12 mouse cellular contexts compared by ENCODE assay signal in the genomic region with DNA sequence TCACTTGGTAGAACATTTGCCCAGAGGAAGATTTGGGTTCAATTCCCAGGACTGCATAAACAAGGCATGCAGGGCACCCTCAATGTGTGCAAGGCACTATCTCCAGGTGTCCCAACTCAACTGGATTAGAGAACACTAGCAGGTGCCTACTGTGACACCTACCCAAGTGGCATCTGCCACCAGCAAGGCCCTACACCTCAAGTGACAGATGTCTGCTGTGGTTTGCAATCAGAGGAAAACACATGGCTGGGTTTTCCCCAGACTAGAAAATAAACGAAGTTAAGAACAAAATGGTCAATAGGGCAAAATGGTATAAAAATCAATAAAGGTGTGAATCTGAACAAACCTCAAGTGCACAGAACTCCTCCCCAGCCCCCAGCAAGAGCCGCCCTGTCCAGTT. TPM values are rescaled to one million over a fixed set of nuclear protein-coding genes. Genes with fewer than 3 reads are reported as not detected.
DNase-seq lines count a peak whose midpoint lies in the region; ATAC-seq and TF ChIP-seq lines count a peak whose summit lies in the region.
"Had no signal": no experiment of that assay in that cellular context is flagged by ENCODE, and none has a peak within 500 bp of the region (broad histone marks: within the 10 kb centered on the region; RNA-seq: fewer than 3 reads in every experiment).

No protein-coding gene starts in this region.

- no peak overlapping the region for H3K4me3 ChIP-seq in forebrain, embryonic 13.5 days
- H3K4me3 ChIP-seq in forebrain, embryonic 12.5 days (replicated peaks): no peak overlapping the region
- H3K4me3 ChIP-seq in spleen, adult 2 months (ENCODE audit: extremely low read depth, insufficient read depth, insufficient read length): no peak overlapping the region
- H3K4me3 ChIP-seq in liver, postnatal 0 days (ENCODE audit: low read depth, low read length): no peak overlapping the region

- H3K9ac ChIP-seq in forebrain, embryonic 13.5 days: no peak overlapping the region
- no peak overlapping the region for H3K9ac ChIP-seq in forebrain, embryonic 12.5 days
- H3K9ac ChIP-seq in liver, postnatal 0 days (replicated peaks): no peak overlapping the region; the same call in 1 of the 2 replicates

- no peak for TF ChIP-seq CTCF in spleen, adult 2 months (IDR thresholded peaks at IDR 0.05; ENCODE audit: extremely low read depth, insufficient read depth, insufficient read length, insufficient replicate concordance)
- TF ChIP-seq CTCF in liver, postnatal 0 days (IDR thresholded peaks at IDR 0.05; ENCODE audit: low read depth): no peak

- H3K27ac ChIP-seq in forebrain, embryonic 13.5 days: no peak overlapping the region
- no peak overlapping the region for H3K27ac ChIP-seq in forebrain, embryonic 12.5 days
- H3K27ac ChIP-seq in spleen, adult 2 months (ENCODE audit: insufficient read depth, low read length): peak overlapping the region; percentile 16; the same call in 1 of the 2 replicates
- peak overlapping the region; percentile 74 for H3K27ac ChIP-seq in liver, postnatal 0 days (ENCODE audit: low read depth)
- H3K27ac ChIP-seq: hindbrain, embryonic 13.5 days had no signal

- peak overlapping the region; percentile 17 for H3K4me2 ChIP-seq in forebrain, embryonic 13.5 days
- H3K4me2 ChIP-seq in forebrain, embryonic 12.5 days: no peak overlapping the region
- H3K4me2 ChIP-seq in liver, postnatal 0 days (ENCODE audit: low read depth, low read length): no peak overlapping the region

- ATAC-seq in forebrain, embryonic 13.5 days: no peak
- no peak for ATAC-seq in forebrain, embryonic 12.5 days (ENCODE audit: low FRiP score)
- ATAC-seq in liver, postnatal 0 days: peak; percentile 12; the same call in 1 of the 2 replicates

- no peaks in the 10 kb centered on the region for H3K9me3 ChIP-seq in forebrain, embryonic 13.5 days (replicated peaks)
- no peaks in the 10 kb centered on the region for H3K9me3 ChIP-seq in forebrain, embryonic 12.5 days
- H3K9me3 ChIP-seq in liver, postnatal 0 days (ENCODE audit: low read length): no peaks in the 10 kb centered on the region
- H3K9me3 ChIP-seq: hindbrain, embryonic 13.5 days had no signal

- peak; percentile 17; the same call in 1 of the 2 replicates for TF ChIP-seq EP300 in liver, postnatal 0 days (IDR thresholded peaks at IDR 0.05; ENCODE audit: low read depth)

- peaks cover 69% of the 10 kb centered on the region for H3K4me1 ChIP-seq in forebrain, embryonic 13.5 days
- peaks cover 67% of the 10 kb centered on the region for H3K4me1 ChIP-seq in forebrain, embryonic 12.5 days
- H3K4me1 ChIP-seq in spleen, adult 2 months (ENCODE audit: control insufficient read depth, insufficient read depth, insufficient read length): peaks cover 31% of the 10 kb centered on the region; the same call in 1 of the 2 replicates
- H3K4me1 ChIP-seq in liver, postnatal 0 days (ENCODE audit: insufficient read depth): peaks cover 70% of the 10 kb centered on the region

- 90% methylated on average over 2 of the region's 2 CpGs for WGBS in forebrain, embryonic 13.5 days
- 93% methylated on average over 2 of the region's 2 CpGs for WGBS in forebrain, embryonic 12.5 days
- 60% methylated on average over 2 of the region's 2 CpGs for WGBS in spleen, adult 2 months
- WGBS in liver, postnatal 0 days (ENCODE audit: insufficient replicate concordance): 50% methylated on average over 2 of the region's 2 CpGs

- peaks cover 27% of the 10 kb centered on the region for H3K36me3 ChIP-seq in forebrain, embryonic 13.5 days (ENCODE audit: poor library complexity, severe bottlenecking)
- H3K36me3 ChIP-seq in forebrain, embryonic 12.5 days (replicated peaks): peaks cover 30% of the 10 kb centered on the region
- no peaks in the 10 kb centered on the region for H3K36me3 ChIP-seq in spleen, adult 2 months (ENCODE audit: control insufficient read depth, insufficient read depth, low read length)
- H3K36me3 ChIP-seq in liver, postnatal 0 days (replicated peaks; ENCODE audit: insufficient read depth, low read length): no peaks in the 10 kb centered on the region; the same call in 1 of the 2 replicates

- no peaks in the 10 kb centered on the region for H3K27me3 ChIP-seq in forebrain, embryonic 13.5 days
- H3K27me3 ChIP-seq in forebrain, embryonic 12.5 days: no peaks in the 10 kb centered on the region
- H3K27me3 ChIP-seq in spleen, adult 2 months (ENCODE audit: control insufficient read depth, insufficient read depth, low read length): no peaks in the 10 kb centered on the region
- H3K27me3 ChIP-seq in liver, postnatal 0 days (ENCODE audit: insufficient read depth, low read length): no peaks in the 10 kb centered on the region
- H3K27me3 ChIP-seq: hindbrain, embryonic 13.5 days had no signal

- peak in 1 of 2 experiments; percentile 14 for DNase-seq in spleen, adult 2 months (ENCODE audit: low read depth in 1 of 2, low spot score in 2 of 2)
- no peak for DNase-seq in spleen, adult 18-20 months
- no peak for DNase-seq in liver, postnatal 0 days
- no peak for DNase-seq in layer of hippocampus, adult 11-12 months (ENCODE audit: low spot score)
- no peak for DNase-seq in B cell, adult 2 months
- no peak for DNase-seq in cerebellum, adult 18-20 months
- DNase-seq: adrenal gland, adult 8-10 months; cerebellum, adult 11 months; lung, postnatal 4 days had no signal

- no peak for TF ChIP-seq POLR2A in spleen, adult 2 months (IDR thresholded peaks at IDR 0.05; ENCODE audit: low read depth, low read length)

RNA-seq across cellular contexts. Expression of a gene that starts 6.1 kb away (rescaled TPM):
- polyA plus RNA-seq in forebrain, embryonic 13.5 days (2015; fragmentation: Nextera tagmentation; extraction: Ambion mirVana): 1,632 and 1,660 TPM in 2 replicates
- 1,151 and 1,196 TPM in 2 replicates for polyA plus RNA-seq in forebrain, embryonic 12.5 days (2016; fragmentation: Nextera tagmentation; extraction: Ambion mirVana)
- 178 and 269 TPM in 2 replicates for polyA plus RNA-seq in spleen, adult 2 months (2012; rRNA removed)
- polyA plus RNA-seq in liver, postnatal 0 days (2015; fragmentation: Nextera tagmentation; extraction: Ambion mirVana): 114 and 117 TPM in 2 replicates

RNA-seq across cellular contexts. Expression of a gene that starts 16.4 kb away (rescaled TPM):
- 87.0 and 91.1 TPM in 2 replicates for polyA plus RNA-seq in forebrain, embryonic 13.5 days (2015; fragmentation: Nextera tagmentation; extraction: Ambion mirVana)
- 72.0 and 80.3 TPM in 2 replicates for polyA plus RNA-seq in forebrain, embryonic 12.5 days (2016; fragmentation: Nextera tagmentation; extraction: Ambion mirVana)
- 59.1 and 73.6 TPM in 2 replicates for polyA plus RNA-seq in spleen, adult 2 months (2012; rRNA removed)
- 46.5 and 48.3 TPM in 2 replicates for polyA plus RNA-seq in liver, postnatal 0 days (2015; fragmentation: Nextera tagmentation; extraction: Ambion mirVana)

RNA-seq across cellular contexts. Expression of a gene that starts 28.0 kb away (rescaled TPM):
- 1,485 and 1,571 TPM in 2 replicates for polyA plus RNA-seq in forebrain, embryonic 13.5 days (2015; fragmentation: Nextera tagmentation; extraction: Ambion mirVana)
- polyA plus RNA-seq in forebrain, embryonic 12.5 days (2016; fragmentation: Nextera tagmentation; extraction: Ambion mirVana): 1,429 and 1,474 TPM in 2 replicates
- 25.8 and 28.3 TPM in 2 replicates for polyA plus RNA-seq in spleen, adult 2 months (2012; rRNA removed)
- 281 and 283 TPM in 2 replicates for polyA plus RNA-seq in liver, postnatal 0 days (2015; fragmentation: Nextera tagmentation; extraction: Ambion mirVana)

RNA-seq across cellular contexts. Expression of a gene that starts 32.6 kb away (rescaled TPM):
- polyA plus RNA-seq in forebrain, embryonic 13.5 days (2015; fragmentation: Nextera tagmentation; extraction: Ambion mirVana): 11.3 and 13.0 TPM in 2 replicates
- polyA plus RNA-seq in forebrain, embryonic 12.5 days (2016; fragmentation: Nextera tagmentation; extraction: Ambion mirVana): 10.9 and 11.0 TPM in 2 replicates
- 31.0 and 40.3 TPM in 2 replicates for polyA plus RNA-seq in spleen, adult 2 months (2012; rRNA removed)
- 2.9 and 3.9 TPM in 2 replicates for polyA plus RNA-seq in liver, postnatal 0 days (2015; fragmentation: Nextera tagmentation; extraction: Ambion mirVana)

RNA-seq across cellular contexts. Expression of a gene that starts 45.8 kb away (rescaled TPM):
- polyA plus RNA-seq in forebrain, embryonic 13.5 days (2015; fragmentation: Nextera tagmentation; extraction: Ambion mirVana): not detected in 2 replicates
- polyA plus RNA-seq in forebrain, embryonic 12.5 days (2016; fragmentation: Nextera tagmentation; extraction: Ambion mirVana): not detected in 2 replicates
- 8.0 and 8.8 TPM in 2 replicates for polyA plus RNA-seq in spleen, adult 2 months (2012; rRNA removed)
- 10.4 and 11.5 TPM in 2 replicates for polyA plus RNA-seq in liver, postnatal 0 days (2015; fragmentation: Nextera tagmentation; extraction: Ambion mirVana)

Comparison
In these comparisons a context has a peak if more than half of its experiments do, and no peak if none do; other contexts are left out.
1. H3K27ac ChIP-seq: peak in spleen, adult 2 months (single experiment) and liver, postnatal 0 days (single experiment); none in forebrain, embryonic 13.5 days (single experiment) and forebrain, embryonic 12.5 days (single experiment).